Mouse (Mus musculus): ENCODE measurements around the gene Gale. TPM values are rescaled to one million over a fixed set of nuclear protein-coding genes. Genes with fewer than 3 reads are reported as not detected.
A peak's percentile ranks its signal among the peaks of the same experiment; 100 is the strongest.

Gene Gale
- total RNA-seq, 2 experiments from 2014 or later = 19.6 to 20.9 TPM

- no peak for DNase-seq (ENCODE audit: low spot score in 2 of 2)
Measured at GRCm38 (mm10) chr4:135943389-135943788, 20.1 kb upstream of the Gale start.

GRCm38 (mm10) chr4:135945706-135946105 is 17.8 kb upstream of the Gale start:
- DNase-seq (ENCODE audit: low spot score in 2 of 2) = no peak

- DNase-seq (ENCODE audit: low spot score in 2 of 2) = peak; percentile 92 to 96
Measured at GRCm38 (mm10) chr4:135946278-135946658, 17.3 kb upstream of the Gale start, which contains the start of gene Hmgcl. TSS of gene Hmgcl (plus strand) at chr4:135946448.

DNA sequence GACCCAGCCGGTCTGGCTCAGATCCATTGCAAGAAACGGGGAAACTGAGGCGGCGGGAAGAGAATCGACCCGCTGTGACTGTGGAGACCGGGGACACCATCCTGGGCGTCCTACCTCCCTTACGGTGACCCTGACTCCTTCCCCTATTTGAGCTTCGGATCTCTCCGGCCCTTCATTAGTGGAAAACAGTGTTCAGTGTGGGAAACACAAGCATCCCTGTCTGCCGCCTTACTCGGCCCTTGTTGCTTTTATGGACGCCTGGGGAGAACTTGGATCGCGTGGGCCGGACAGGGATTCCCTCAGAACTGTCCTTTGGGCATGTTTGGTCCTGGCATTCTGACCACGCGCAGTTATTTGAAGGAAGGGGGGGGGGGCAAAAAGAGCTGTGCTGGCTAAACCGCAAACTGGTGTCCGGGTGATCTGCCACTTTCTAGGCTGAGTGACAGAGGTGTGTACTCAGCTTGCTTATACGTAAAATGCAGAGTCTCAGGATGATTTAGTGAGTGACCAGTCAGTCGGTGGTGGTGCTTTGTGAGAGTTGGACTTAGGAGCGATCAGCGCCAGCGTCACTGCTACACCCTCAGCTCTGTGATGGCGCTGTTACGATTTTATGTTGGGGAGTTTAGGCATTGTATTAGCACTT is 16.7 kb upstream of the Gale start:
- no peak for DNase-seq (ENCODE audit: low spot score in 2 of 2)

- no peak for DNase-seq (ENCODE audit: low spot score in 2 of 2)
Measured at GRCm38 (mm10) chr4:135948142-135948541, 15.4 kb upstream of the Gale start.

- DNase-seq (ENCODE audit: low spot score in 2 of 2) = no peak
Measured at GRCm38 (mm10) chr4:135949475-135949874, 14.1 kb upstream of the Gale start.

DNA sequence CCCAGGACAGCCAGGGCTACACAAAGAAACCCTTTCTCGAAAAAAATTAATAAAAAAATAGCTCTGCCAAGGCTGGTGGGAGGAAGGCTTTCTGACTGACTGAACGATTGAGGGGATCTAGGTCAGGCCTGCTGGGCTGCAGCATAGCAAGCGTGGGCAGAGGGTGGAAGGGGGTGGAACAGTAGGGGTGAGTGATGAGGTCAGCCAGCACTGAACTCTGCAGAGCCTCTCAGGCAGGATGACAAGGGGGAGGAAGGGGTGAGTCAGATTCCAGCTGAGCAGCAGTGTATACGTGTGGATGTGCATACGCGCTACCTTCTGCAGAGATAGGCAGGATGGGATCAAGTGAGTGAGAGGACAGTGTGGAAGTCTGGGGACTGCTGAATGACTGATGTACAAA is 13.6 kb upstream of the Gale start:
- DNase-seq (ENCODE audit: low spot score in 2 of 2) = no peak

GRCm38 (mm10) chr4:135950365-135950764 is 13.2 kb upstream of the Gale start:
- no peak for DNase-seq (ENCODE audit: low spot score in 2 of 2)

DNA sequence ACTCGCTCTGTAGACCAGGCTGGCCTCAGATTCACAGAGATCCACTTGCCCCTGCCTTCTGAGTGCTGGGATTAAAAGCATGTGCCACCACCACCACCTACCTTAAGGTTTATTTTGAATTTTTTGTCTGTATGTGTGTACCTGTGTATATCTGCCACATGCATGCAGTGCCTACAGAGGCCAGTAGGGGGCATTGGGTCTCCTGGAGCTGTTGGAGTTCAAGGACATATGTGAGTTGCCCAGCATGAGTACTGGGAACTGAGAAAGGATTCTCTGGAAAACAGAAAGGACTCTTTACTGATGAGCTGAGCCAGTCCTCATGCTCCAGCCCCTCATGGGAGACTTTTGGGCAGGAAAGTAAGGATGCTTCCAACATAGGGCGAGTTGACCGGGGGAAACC is 12.0 kb upstream of the Gale start:
- DNase-seq (ENCODE audit: low spot score in 2 of 2) = no peak

GRCm38 (mm10) chr4:135953179-135953578 is 10.3 kb upstream of the Gale start:
- no peak for DNase-seq (ENCODE audit: low spot score in 2 of 2)

DNA sequence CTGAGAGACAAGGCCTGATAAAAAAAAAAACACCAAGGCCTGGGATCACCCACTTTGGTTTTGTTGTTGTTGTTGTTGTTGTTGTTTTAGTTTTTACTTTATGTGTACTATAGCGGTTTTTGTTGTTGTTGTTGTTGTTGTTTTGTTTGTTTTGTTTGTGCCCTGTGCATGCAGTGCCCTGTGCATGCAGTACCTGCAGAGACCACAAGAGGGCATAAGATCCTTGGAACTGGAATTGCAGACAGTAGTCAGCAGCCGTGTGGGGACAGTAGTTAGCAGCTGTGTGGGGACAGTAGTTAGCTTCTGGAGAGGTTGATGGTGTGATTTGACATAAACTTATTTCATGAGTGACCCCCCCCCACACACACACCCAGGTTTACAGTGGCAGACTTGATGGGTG is 9.3 kb upstream of the Gale start:
- peak in 1 of 2 experiments; percentile 85 for DNase-seq (ENCODE audit: low spot score in 2 of 2)

- no peak for DNase-seq (ENCODE audit: low spot score in 2 of 2)
Measured at GRCm38 (mm10) chr4:135955886-135956285, 7.6 kb upstream of the Gale start.

- no peak for DNase-seq (ENCODE audit: low spot score in 2 of 2)
Measured at GRCm38 (mm10) chr4:135958354-135958753, 5.2 kb upstream of the Gale start.

GRCm38 (mm10) chr4:135960717-135961116 is 2.8 kb upstream of the Gale start:
- DNase-seq (ENCODE audit: low spot score in 2 of 2) = peak; percentile 61 to 87

GRCm38 (mm10) chr4:135961709-135962108 is 1.8 kb upstream of the Gale start:
- no peak for DNase-seq (ENCODE audit: low spot score in 2 of 2)

DNA sequence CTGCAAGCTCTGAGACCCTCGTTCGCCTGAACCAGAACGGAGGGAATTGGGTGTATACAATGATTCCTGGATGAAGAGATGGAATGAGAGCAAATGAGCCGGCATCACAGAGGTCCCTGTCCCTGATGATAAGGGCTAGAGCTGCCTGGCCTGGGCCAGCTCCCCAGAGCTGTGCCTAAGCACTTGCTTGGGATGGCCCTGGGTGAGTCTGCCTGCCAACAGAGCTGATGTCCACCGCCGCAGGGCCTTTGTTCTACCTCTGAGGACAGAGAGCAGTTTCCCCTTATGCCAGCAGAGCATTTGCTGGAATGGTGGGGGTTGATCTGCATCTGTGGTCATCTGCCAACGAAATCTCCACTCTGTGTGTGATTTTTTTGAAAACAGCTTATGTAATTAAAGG is 1.3 kb upstream of the Gale start:
- no peak for DNase-seq (ENCODE audit: low spot score in 2 of 2)

DNA sequence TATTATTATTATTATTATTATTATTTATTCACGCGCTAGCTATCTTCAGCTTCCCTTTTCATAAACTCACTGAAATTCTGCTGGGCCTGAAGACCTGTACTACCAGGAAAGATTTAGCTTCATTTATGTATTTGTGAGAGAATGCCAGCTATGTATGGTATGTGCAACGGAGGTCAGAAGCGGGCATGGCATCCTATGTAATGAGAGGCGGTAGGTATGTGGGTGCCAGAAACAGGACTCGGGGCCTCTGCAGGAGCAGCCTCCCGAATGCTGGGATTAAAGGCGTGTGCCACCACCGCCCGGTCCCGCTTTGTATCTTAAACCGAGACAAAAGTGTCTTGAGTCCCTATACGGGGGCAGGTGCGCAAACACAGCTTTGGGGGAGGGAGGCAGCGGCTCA is 581 bp upstream of the Gale start:
- DNase-seq (ENCODE audit: low spot score in 2 of 2) = no peak

DNA sequence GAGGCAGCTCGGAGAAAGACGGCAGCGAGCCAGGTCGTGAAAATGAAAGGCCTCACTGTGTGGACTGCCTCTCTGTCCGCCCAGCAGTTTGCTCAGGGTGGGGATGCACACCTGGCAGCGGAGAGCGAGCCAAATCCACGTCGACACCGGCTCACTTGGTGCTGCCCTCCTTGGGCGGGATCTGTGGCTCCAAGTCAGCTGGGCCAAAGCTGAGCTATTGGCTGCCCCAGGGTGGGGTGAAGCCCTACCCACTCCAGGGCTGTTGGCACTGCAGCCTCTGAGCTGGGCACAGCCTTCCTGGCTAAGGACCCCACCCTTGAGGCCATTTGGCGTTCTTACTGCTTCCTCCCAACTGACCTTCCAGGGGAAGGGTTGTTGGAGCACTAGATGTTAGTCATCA is 899 bp downstream of the Gale start:
- DNase-seq (ENCODE audit: low spot score in 2 of 2) = no peak

GRCm38 (mm10) chr4:135965113-135965512 is 1.6 kb downstream of the Gale start:
- DNase-seq (ENCODE audit: low spot score in 2 of 2) = no peak

DNA sequence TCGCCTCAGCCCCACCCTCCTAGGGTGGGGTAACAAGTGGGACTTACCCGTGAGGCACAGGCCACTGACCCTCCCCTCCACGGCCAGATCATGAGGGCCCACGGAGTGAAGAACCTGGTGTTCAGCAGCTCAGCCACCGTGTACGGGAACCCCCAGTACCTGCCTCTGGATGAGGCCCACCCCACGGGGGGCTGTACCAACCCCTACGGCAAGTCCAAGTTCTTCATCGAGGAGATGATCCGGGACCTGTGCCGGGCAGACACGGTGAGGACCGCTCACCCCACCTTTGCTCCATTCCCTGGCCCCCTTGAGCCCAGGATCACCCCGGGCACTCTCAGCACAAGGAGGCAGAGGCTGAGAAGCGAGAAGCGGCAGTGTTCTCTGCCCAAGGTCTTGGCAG is 2.8 kb downstream of the Gale start:
- DNase-seq (ENCODE audit: low spot score in 2 of 2) = no peak

- DNase-seq (ENCODE audit: low spot score in 2 of 2) = no peak
Measured at GRCm38 (mm10) chr4:135967086-135967760, 3.7 kb downstream of the Gale start.

DNA sequence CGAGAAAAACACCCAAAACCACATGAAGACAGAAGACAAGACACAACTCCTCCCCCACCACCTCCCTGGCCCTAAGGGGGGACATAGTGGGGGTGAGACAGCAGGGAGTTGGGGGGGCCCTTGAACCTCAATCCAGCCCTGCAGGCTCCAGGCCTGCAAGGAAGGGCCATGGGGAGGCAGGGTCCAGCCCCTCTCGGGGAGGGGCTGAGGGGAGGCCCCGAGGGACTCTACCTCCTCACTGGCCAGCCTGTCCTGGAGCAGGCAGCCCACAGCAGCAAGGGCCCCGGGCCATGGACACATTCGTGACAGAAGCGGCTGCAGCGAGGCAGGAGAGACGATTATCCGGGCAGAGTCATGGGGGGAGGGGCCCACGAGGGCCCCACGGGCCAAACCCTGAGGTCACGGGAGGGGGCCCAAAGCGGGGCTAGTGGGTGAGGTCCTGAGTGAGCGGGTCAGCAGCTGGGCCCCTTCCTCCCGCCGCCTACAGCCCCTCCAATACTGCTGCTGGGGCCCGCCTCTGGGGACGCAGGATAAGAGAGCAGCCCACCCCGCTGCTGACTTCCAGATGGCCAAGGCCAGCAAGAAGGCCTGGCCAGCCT is 4.8 kb downstream of the Gale start:
- no peak for DNase-seq (ENCODE audit: low spot score in 2 of 2)
